Mouse (Mus musculus) kidney, postnatal 14 days (tissue): ENCODE results near the gene Ksr1.

Source experiments
- DNase-seq: peaks from one replicate; pipeline ENCODE4 v3.0.0; 2022; ENCODE audit warnings: mixed read lengths

Ksr1 gene

DNA sequence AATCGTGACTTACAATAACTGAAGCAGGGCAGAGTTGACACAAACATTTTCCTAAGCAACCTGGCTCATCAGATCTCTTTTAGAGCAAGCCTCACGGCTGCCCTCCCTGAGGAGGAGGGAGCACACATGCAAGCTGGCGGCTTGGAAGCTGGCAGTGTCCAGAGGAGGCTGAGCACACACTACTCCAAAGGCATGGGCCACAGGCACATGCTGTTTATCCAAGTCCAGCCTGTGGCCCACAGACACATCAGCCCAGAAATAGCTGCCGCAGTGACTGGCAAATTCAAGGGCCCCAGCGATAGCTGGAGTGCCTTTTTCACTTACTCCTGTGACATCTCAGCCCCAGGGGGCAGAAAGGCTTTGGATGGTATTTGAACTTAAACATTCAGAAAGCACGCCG is 82.6 kb downstream of the Ksr1 start:
- no peak for DNase-seq

DNA sequence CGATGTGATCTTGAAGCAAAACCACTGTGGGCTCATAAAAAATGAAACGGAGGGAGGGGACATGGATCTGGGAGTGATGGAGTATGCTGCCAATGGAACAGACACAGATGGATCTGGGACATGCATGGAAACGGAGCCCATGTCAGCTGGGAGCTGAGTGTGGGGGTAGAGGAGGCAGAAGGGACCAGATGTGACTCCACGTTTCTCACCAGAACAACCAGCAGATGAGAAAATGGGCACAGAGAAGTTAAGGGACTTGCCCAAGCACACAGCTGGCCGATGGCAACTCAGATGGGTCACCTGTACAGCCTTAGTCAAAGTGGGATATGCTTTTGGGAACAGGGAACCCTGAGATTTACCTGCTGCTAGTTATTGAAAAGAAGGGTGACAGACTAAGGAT is 83.3 kb downstream of the Ksr1 start:
- no peak for DNase-seq

DNA sequence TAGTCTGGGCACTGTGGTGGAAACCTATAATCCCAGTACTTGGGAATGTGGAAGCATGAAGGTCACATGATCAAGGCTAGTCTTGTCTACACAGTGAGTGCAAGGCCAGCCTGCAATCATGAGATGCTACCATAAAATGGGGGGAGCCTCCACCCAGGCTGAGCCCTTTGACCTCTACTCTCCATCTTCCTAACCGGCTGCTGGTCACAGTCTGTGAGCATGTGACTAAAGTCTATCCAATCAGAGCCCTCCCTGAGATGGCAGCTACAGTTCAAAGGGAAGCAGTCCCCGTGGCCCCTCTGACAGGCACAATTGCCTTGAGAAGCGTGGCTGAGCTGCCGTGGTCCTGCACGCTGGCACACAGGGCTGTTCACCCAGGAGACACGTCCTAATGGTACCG is 84.4 kb downstream of the Ksr1 start:
- DNase-seq: no peak

DNA sequence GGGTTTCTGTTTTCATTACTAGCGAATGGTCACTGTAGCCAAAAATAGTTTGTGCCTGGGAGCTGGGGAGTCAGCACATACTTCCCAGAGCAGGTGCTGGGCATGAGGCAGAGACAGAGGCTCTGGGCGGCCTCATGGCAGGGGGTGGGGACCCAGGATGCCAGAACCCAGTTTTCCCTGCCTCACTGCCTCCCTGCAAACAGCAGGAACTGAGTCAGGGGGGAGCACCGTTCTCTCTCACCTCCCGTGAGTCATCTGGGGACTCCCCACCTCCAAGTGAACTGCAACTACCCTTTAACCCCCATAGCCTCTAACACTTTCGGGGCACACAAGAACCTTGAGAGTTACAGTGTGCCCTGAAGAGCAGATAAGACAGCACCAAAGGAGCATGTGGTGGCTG is 86.4 kb downstream of the Ksr1 start:
- DNase-seq: no peak

DNA sequence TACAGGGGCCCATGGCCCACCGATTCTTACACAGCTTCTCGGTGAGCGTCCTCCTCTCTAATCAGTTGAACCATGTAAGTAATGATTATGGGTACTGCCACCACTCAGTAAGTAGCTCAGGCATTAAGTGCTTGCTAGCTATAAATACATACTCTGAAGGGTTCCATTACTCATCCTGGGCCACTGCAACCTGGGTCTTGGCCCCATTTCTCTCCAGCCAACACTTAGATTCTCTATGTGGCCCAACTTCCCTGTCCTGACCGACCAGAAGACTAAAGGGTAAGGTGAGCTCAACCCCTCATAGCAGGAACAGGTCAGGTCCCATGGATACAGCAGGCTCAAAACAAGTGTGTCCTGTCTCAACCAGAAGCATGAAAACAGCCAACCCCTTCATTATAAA is 87.1 kb downstream of the Ksr1 start:
- no peak for DNase-seq

DNA sequence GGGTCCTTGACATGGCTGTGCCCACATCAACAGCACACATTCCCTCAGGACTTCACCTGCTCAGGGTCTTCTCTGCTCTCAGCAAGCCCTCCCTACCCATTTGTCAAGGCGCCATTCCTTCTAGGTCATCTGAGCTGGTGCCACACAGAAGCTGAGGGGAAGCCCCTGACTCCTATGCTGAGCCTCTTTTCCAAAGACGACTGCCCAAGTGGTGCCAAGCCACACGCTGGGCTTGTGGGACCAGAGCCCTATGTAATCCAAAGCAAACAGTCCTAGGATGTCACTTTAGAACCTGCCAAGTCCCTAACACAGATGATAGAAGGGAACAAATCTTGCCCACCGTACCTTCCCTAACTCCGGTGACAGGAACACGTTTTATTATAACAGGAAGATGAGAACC is 87.6 kb downstream of the Ksr1 start:
- DNase-seq: no peak

DNA sequence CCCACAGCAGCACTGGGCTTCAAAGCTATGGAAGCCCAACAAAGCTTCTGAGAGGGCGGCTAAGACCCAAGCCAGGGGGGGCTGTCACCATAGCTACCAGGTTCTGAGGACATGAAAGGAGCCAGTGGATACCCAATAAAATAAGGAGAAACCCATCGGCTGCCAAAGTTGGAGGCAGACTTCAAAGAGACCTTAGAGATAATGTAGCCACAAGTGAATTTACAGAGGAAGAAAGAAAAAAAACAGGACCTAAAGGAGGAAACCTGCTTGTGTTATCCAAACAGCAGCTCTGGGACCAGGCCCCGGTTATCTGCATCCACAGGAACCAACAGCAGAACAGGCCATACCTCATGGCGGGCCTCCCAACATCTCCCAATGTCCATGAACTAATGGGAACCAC is 88.4 kb downstream of the Ksr1 start:
- no peak for DNase-seq

DNA sequence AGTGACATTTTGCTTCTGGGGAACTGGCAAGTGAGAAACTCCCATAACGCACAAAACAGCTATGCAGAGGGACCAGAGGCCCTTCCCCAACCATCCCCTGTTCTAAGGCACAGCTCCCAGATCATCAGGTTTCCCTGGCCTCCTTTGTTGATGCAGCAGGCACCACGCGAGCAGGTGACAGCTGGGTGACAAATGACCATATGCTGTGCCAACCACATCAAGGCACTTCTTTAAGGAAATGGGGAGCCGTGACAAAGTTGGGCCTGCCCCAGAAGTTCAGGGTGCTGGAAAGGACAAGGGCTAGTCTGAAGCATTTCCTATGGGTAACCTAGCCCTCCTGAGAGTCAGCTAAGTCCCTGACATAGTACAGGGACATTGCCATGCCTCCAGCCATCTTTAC is 89.3 kb downstream of the Ksr1 start:
- peak; percentile 31 for DNase-seq

DNA sequence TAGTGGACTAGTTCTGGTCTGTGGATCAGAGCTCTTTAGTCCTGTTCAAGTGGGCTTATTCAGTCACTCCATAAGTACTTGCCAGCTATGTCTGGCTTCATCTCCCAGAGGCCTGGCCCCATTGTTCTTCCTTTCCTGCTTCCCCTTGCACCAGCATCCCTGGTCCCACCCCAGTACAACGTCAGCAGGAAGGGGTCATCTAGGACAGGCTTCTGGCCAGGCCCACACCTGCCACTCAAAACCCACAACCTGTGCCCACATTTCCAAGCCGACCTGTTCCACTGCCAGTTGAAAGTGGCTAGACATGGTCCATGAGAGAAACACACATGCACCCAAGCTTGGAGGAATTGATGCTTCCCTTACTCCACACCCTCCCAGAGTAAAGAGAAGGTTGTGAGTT is 90.2 kb downstream of the Ksr1 start:
- DNase-seq: peak; percentile 39

DNA sequence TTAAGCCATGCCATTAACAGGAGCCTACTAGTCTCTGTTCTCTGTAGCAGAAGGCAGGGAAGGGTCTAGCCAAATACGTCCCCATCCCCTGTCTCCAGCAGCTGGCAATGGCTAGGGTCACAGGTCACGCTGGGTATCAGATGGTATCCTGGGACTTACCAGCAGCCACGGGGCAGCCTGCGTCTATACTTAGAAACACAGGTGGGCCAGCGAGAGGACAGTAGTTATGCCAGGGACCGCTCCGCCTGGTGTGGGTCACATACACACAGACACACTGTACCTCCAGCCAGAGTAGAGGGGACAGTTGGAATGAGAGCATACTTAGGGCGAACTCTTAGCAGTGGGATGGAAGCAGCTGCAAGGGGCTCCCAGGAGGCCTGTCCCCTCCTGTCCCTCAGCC is 91.0 kb downstream of the Ksr1 start:
- no peak for DNase-seq

DNA sequence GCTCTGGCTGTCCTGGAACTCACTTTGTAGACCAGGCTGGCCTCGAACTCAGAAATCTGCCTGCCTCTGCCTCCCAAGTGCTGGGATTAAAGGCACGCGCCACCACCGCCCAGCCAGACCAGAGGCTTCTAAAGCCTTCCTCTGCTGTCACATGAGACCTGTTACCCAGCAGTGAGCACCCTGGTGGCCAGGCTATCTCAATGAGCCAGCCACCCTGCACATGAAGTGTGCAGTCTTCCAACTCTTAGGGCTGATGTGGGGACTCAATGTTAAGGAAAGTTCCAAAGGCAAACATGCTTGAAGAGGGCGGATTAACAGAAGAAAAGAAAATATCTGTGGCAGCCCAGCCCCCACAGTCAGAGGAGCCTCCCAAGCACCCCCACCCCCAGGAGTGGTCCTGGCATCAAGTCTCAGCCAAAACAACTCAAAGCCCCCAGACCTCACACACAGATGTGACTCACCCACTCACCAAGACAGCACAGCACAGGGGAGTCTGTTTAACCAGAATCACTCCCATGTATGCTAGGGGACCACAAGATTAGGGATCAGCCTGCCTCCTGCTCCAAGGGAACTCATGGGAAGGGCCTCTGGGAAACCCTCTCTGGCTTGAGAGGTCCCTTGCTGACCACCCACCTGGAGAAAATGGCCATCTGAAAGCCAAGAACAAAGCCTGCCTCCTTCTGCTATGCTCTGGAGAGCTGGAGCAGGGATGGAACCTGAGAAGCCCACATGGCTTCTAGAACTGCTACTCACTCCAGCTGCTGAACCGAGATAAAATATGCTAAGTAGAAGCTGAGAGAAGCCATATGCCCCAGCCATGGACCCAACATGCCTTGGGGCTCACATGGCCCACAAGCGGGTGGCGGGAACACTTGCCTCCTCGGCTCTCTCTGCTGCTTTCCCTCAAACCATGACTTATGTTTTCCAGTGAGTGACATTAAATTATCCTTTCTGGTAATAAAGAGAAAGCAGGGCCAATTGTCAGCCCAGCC is 91.8 kb downstream of the Ksr1 start:
- DNase-seq: no peak

DNA sequence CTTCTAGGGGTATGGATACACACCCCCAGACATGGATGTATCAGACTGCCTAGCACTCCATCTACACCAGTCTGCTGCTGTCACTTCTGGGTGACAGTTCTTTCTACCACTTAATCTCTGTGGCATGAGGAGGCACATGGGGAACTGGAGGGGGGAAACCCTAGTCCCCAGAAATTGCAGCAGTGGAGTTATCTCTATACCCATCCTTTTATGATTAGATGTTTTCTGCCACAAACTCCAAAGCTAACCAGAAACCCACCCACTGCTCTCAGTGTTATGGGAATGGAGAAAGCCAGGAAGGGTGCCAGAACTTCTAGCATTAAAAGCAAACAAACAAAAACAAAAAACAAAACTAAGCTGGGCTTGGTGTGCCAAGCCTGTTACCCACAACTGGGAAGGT is 92.8 kb downstream of the Ksr1 start:
- DNase-seq: no peak

DNA sequence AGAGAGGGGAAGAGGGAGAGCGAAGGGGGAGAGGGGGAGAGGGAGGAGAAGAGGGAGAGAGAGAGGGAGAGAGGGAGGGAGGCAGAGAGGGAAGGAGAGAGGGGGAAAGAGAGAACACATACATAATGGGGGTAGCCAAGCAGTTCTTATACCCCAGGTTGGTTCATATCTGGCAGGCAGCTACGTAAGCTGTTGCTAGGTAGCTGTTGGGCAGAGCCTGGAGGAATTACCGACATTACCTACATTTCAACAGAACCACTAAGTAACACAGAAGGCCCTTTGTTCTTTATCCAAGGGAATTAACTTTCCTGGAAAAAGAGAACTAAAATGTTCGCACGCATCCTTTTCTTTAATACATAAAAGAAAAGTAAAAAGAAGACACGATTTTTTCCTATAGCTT is 93.4 kb downstream of the Ksr1 start:
- DNase-seq: no peak

DNA sequence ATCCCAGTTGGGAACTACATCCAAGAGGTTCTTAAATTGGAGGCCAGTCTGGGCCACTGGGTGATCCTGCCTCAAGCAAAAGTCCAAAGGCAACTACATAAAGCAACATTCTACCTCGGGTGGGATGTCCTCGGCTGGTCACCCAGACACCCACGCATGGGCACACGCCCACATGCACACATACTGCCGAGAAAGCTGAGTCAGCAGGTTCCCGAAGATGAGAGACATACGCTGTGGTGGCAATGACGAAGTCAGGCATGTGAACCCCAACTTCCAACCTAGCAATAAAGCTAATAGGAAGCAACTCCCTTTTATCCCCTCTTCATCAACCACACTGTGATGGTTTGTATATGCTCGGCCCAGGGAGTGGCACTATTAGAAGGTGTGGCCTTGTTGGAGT is 94.7 kb downstream of the Ksr1 start:
- no peak for DNase-seq

DNA sequence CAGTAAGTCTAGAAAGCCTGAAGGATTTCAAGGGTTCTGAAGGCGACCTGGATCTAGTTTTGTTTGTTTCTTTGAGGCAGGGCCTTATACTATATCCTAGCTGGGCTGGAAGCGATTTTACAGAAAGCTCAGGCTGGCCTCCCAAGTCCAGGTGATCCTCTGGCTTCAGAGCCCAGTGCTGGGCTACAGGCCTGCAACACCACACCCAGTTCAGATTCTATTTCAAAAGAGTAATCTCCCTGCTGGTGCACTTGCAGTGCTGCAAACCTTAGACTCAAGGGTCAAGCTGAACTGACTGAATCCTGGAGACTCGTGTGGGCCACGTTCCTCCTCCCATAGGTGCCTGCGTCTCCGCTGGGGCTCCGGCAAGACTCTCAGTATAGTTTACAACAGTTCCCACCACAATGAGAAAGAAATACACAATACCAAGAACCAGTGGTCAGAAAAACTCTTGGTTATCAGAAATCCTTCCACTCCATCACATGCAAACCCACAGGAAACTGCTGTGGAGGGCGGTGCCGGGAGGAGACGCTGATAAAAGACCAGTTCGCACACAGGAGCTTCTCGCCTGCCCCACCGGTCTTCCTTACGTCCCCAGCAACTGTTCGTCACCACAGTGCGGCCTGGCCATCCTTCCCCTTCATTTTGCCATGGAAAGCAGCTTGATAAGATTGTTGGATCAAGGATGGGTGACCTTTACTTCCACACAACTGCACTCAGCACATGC is 95.3 kb downstream of the Ksr1 start:
- no peak for DNase-seq

DNA sequence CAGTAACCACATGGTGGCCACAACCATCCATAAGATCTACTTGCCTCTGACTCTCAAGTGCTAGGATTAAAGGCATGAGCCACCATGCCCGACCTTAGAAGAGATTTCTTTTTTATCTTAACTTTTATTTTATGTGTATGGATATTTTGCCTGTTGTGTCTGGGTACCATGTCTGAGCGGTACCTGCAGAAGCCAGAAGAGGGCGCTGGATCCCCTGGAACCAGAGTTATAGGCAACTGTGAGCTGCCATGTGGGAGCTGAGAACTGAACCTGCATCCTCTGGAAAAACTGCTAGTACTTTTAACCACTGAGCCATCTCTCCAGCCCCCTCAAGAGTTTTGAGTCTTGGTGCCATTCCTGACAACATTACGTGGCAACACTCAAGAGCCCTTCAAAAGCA is 97.3 kb downstream of the Ksr1 start:
- no peak for DNase-seq

DNA sequence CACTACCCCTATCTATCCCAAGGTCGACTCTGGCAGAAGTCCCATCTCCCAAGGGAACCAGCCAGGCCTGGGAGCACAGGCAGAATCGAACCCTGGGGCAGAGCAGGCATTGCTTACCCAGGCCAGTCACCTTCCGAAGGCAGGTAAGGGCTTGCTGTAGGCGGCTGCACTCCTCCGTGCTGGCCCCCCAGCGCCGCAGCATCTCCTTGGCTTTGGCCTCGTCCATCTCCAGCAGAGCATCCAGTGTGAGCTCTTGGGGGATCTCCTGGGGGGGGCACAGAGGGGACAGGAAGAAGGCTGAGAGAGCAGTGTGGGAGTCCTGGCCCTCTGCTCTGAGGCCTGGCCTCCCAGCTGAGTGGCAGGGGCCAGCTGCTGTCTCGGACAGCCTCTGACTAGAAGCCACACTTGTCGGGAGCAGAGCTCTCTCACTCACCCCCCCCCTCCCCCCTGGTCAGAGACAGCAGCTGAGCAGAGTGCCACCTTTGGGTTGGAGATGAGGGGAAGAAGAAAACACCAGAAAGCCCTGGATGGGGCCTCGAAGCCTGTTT is 99.0 kb downstream of the Ksr1 start:
- DNase-seq: peak; percentile 26

DNA sequence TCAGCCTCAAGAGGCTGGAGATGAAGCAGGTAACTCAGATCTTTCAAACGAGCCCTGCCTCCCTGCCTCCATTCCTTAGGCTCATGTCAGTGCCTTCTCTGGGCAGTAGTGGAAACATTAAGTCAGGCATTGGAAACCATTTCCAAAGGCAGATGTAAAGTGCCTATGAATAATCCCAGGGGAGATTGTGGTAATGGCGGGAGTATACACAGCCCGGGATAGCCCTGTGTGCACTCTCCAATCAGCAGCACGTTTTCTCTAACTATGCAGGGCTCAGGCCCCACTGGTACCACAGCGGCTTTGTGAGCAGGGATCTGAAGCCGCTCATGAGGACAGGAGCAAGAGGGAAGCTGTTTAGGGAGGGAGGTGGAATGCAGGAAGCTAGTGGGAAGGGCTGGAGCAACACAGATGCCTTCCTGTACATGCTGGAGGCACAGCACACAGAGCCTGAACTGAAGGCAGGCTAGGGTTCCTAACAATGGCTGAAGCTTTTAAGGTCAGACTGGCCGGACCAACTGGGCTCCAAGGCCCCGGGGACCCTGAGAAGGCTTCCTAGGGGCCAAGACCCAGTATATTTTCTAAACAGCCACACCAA is 99.5 kb downstream of the Ksr1 start:
- no peak for DNase-seq

DNA sequence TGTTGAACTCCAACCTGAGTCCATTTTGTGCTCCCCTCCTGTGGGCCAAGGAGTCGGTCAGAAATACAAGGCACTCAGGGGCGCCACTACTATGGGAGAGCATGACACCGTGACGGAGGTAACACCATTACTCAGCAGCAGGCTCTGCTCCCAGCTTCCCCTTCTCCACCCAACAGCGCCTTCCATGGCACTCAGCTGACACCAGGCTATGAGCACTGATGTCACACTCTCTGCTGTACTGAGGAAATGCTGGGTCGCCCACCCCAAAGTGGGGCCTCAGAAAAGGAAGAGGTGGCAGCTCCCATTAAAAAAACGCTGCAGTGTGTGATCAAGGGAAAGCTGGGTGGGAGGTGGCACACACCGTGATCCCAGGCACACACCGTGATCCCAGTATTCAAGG is 101.0 kb downstream of the Ksr1 start:
- no peak for DNase-seq

DNA sequence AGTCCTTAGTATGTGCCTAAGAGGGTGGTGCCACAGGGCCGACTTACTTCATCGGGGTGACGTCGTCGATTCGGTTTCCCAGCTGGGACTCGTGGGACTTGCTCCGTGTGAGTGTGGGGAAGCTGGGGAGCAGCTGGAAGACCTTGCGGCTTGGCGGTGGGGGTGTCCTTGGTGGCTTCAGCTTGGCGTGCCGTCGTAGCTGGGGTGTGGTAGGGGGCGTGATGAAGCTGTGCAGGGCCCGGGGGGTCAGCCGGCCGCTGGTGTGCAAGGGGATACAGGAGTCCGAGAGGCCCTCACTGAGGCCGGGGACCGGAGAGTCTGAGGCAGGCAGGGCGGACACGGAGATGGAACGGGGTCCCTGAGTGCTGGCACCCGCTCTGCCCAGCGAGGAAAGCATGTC is 101.4 kb downstream of the Ksr1 start:
- DNase-seq: no peak

DNA sequence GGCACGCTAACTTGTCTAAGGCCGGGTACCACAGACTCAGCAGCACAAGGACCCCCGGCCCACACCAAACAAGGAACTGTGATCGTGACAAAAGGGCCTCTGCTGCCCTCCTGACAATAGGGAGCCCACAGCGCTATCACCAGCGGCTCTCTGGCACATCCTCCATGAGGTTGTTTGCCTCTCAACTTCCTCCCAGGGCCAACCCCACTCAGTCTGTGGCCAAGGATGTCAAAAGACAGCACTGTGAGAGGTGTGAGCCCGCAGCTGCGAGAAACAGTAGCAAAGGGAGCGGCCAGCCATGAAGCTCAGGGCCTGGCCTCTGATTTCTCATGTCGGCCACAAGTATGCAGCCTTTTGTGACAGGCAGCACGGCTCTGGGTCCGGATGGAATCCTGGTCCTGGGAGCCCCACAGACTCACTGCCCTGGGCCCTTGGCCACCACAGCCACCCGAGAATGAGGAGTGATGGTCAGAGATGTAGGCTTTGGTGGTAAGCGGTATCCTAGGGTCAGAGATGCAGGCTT is 104.2 kb downstream of the Ksr1 start:
- no peak for DNase-seq

DNA sequence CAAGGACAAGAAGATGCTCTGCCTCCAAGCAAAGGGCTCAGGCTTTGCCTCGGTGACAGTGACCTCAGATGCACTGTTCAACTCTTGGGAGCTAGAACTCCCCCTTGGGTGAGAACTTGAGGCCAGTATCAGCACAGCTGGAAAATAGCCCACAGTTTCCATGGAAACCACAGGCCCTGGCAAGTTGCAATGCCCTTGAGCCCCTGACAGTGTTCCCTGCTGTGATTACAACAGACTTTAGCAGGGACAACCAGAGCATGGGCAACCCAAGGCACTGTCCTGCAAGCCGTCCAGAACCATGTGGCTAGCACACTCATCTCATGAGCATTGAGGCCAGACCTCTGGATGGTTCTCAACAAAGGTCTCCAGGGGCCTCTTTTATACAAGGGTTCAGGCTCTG is 106.7 kb downstream of the Ksr1 start:
- peak; percentile 56 for DNase-seq

DNA sequence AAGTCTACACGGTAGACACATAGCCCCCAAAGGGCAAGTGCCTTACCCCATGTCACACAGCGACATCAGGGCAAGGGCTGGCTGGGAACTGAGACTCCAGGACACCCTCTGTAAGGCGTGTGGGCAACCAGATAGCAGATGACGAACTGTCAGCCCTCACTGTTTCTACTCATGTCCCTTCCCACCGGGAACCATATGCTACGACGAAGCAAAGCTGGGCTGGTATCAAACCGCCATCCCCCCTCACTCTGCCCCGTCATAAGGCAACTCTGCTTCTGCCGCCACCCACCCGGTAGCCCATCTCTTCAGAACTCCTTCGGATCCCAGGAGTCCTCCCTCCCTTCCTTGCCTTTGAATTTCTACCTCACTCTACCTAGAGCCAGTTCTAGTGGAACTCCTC is 108.7 kb downstream of the Ksr1 start:
- no peak for DNase-seq
